Mouse (Mus musculus): ENCODE data around the gene Adcy1.

DNA sequence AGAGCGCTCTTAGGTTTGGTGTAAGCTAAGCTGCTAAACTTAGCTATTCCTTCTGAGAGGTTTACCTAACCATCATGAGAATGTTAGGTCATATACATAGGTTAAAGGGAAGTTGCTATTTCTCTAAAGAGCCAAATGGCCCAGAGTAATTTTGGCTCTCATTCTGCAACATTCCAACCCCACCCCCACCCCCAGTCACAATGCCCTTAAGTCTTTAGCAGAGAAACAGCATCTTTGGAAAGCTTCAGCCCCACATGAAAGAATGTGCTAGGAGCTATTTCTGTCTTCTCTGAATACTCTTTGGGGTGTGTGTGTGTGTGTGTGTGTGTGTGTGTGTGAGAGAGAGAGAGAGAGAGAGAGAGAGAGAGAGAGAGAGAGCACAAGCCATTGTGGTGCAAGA, 20.6 kb downstream of the Adcy1 start:
- TF ChIP-seq CTCF (conservative IDR thresholded peaks at IDR 0.05; ENCODE audit: low read length), result no peak
- TF ChIP-seq NANOG (IDR thresholded peaks at IDR 0.05; ENCODE audit: borderline replicate concordance, low read length), result no peak
- no peak for TF ChIP-seq POU5F1 (IDR thresholded peaks at IDR 0.05; ENCODE audit: borderline replicate concordance, low read length)

Data from E14TG2a.4 (cell line).